Mouse (Mus musculus): ENCODE data around the gene Glra3.

Gene Glra3

GRCm38 (mm10) chr8:56083654-56084053 lies 143.4 kb downstream of the Glra3 start:
- TF ChIP-seq POU5F1 (IDR thresholded peaks at IDR 0.05; ENCODE audit: borderline replicate concordance, low read length) (no peak), NANOG (IDR thresholded peaks at IDR 0.05; ENCODE audit: borderline replicate concordance, low read length) (no peak), CTCF (conservative IDR thresholded peaks at IDR 0.05; ENCODE audit: low read length) (no peak)
- no peak overlapping the region for H3K4me3 ChIP-seq (replicated peaks; ENCODE audit: low read length)
- no peaks in the 10 kb centered on the region for H3K4me1 ChIP-seq (replicated peaks; ENCODE audit: low read depth, low read length)
- H3K9me3 ChIP-seq (ENCODE audit: low read length): no peaks in the 10 kb centered on the region
- no peaks in the 10 kb centered on the region for H3K36me3 ChIP-seq (ENCODE audit: insufficient read depth, low read length)
- H3K27me3 ChIP-seq (ENCODE audit: insufficient read depth, low read length): no peaks in the 10 kb centered on the region

DNA sequence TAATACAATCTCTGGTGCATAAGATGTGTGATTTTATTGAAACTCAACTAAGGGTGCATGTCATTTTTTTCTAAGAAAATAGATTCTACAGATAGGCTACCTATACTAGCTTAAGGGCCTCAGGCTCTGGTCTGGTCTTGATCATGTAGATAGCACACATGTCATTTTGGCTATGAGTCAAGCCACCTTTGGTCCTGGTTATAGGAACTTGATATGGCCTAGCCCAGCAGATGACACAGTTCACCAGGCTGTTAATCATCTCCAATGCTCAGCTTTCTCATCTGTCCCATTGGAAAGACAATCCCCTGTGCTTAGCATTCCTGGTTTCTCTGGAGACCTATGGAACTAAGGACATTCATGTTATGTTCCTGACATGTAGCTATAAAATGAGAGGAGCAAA lies 154.1 kb downstream of the Glra3 start:
- H3K27me3 ChIP-seq (ENCODE audit: insufficient read depth, low read length): no peaks in the 10 kb centered on the region
- no peak overlapping the region for H3K4me3 ChIP-seq (replicated peaks; ENCODE audit: low read length)
- H3K9me3 ChIP-seq (ENCODE audit: low read length): no peaks in the 10 kb centered on the region
- no peaks in the 10 kb centered on the region for H3K36me3 ChIP-seq (ENCODE audit: insufficient read depth, low read length)
- H3K4me1 ChIP-seq (replicated peaks; ENCODE audit: low read depth, low read length): no peaks in the 10 kb centered on the region
- TF ChIP-seq CTCF (conservative IDR thresholded peaks at IDR 0.05; ENCODE audit: low read length) (no peak), POU5F1 (IDR thresholded peaks at IDR 0.05; ENCODE audit: borderline replicate concordance, low read length) (no peak), NANOG (IDR thresholded peaks at IDR 0.05; ENCODE audit: borderline replicate concordance, low read length) (no peak)

DNA sequence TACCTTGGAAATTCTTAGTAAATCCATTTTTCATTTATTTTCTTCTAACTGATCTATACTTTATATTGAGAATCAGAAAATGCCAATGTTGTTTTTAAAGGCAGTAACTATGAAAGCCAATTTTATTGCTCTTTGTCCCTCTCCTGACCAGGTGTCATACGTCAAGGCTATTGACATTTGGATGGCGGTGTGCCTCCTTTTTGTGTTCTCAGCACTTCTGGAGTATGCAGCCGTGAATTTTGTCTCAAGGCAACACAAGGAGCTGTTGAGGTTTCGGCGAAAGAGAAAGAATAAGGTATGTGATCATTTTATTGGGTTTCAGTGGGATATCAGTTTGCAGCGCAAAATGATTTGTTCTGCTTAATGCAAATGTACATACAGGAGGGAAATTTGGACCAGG lies 170.0 kb downstream of the Glra3 start:
- Histone ChIP-seq H3K36me3 (ENCODE audit: insufficient read depth, low read length) (no peaks in the 10 kb centered on the region), H3K27me3 (ENCODE audit: insufficient read depth, low read length) (no peaks in the 10 kb centered on the region), H3K4me3 (replicated peaks; ENCODE audit: low read length) (no peak overlapping the region), H3K9me3 (ENCODE audit: low read length) (no peaks in the 10 kb centered on the region), H3K4me1 (replicated peaks; ENCODE audit: low read depth, low read length) (no peaks in the 10 kb centered on the region)
- no peak for TF ChIP-seq POU5F1 (IDR thresholded peaks at IDR 0.05; ENCODE audit: borderline replicate concordance, low read length)
- TF ChIP-seq CTCF (conservative IDR thresholded peaks at IDR 0.05; ENCODE audit: low read length): no peak
- no peak for TF ChIP-seq NANOG (IDR thresholded peaks at IDR 0.05; ENCODE audit: borderline replicate concordance, low read length)

- Histone ChIP-seq H3K36me3 (ENCODE audit: insufficient read depth, low read length) (no peaks in the 10 kb centered on the region), H3K4me1 (replicated peaks; ENCODE audit: low read depth, low read length) (no peaks in the 10 kb centered on the region), H3K9me3 (ENCODE audit: low read length) (no peaks in the 10 kb centered on the region), H3K27me3 (ENCODE audit: insufficient read depth, low read length) (no peaks in the 10 kb centered on the region), H3K4me3 (replicated peaks; ENCODE audit: low read length) (no peak overlapping the region)
- no peak for TF ChIP-seq CTCF (conservative IDR thresholded peaks at IDR 0.05; ENCODE audit: low read length)
- TF ChIP-seq NANOG (IDR thresholded peaks at IDR 0.05; ENCODE audit: borderline replicate concordance, low read length): no peak
- no peak for TF ChIP-seq POU5F1 (IDR thresholded peaks at IDR 0.05; ENCODE audit: borderline replicate concordance, low read length)
These were observed 189.1 kb downstream of the Glra3 start for GRCm38 (mm10) chr8:56129357-56129756.

DNA sequence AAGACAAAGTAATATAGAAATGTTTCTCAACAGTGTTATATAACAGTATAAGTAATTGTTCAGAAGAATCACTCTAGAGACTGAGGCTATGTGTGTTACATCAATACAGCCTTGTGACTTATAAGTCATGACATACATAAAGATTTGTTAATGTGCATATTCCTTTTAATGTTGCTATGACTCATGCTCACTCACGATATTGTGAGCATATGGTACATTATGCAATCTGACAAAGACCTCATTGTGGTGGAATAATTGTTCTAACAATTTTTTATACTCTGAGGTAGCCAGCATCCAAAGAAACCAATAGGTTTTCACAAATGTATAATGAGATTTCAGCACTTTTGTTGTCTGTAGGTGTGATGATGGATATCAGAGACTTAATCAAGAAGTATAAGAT lies 210.4 kb downstream of the Glra3 start:
- Histone ChIP-seq H3K36me3 (ENCODE audit: insufficient read depth, low read length) (no peaks in the 10 kb centered on the region), H3K4me3 (replicated peaks; ENCODE audit: low read length) (no peak overlapping the region), H3K9me3 (ENCODE audit: low read length) (no peaks in the 10 kb centered on the region), H3K4me1 (replicated peaks; ENCODE audit: low read depth, low read length) (no peaks in the 10 kb centered on the region), H3K27me3 (ENCODE audit: insufficient read depth, low read length) (no peaks in the 10 kb centered on the region)
- TF ChIP-seq NANOG (IDR thresholded peaks at IDR 0.05; ENCODE audit: borderline replicate concordance, low read length): no peak
- no peak for TF ChIP-seq POU5F1 (IDR thresholded peaks at IDR 0.05; ENCODE audit: borderline replicate concordance, low read length)
- TF ChIP-seq CTCF (conservative IDR thresholded peaks at IDR 0.05; ENCODE audit: low read length): no peak

DNA sequence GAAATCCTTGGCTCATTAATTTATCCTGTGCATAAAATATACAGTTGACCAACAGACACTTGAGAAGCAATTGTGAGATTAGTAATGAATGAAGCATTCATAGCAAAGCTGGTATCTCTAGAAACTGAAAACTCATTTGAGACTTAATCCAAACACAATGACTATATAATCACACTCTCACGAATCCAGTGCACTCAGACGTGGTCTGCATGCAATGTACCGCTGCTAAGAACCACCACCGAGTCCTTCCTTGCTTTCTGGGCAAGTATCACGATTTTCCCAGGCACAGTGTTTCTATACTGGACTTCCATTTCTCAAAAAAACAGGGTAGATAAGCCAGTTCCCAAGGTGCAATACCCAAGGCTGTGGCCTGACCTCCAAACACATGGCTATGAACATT lies 211.3 kb downstream of the Glra3 start:
- Histone ChIP-seq H3K36me3 (ENCODE audit: insufficient read depth, low read length) (no peaks in the 10 kb centered on the region), H3K4me1 (replicated peaks; ENCODE audit: low read depth, low read length) (no peaks in the 10 kb centered on the region), H3K9me3 (ENCODE audit: low read length) (no peaks in the 10 kb centered on the region), H3K4me3 (replicated peaks; ENCODE audit: low read length) (no peak overlapping the region), H3K27me3 (ENCODE audit: insufficient read depth, low read length) (no peaks in the 10 kb centered on the region)
- no peak for TF ChIP-seq NANOG (IDR thresholded peaks at IDR 0.05; ENCODE audit: borderline replicate concordance, low read length)
- TF ChIP-seq POU5F1 (IDR thresholded peaks at IDR 0.05; ENCODE audit: borderline replicate concordance, low read length): no peak
- no peak for TF ChIP-seq CTCF (conservative IDR thresholded peaks at IDR 0.05; ENCODE audit: low read length)

GRCm38 (mm10) chr8:56158966-56159365 lies 218.7 kb downstream of the Glra3 start:
- no peak for TF ChIP-seq NANOG (IDR thresholded peaks at IDR 0.05; ENCODE audit: borderline replicate concordance, low read length)
- TF ChIP-seq POU5F1 (IDR thresholded peaks at IDR 0.05; ENCODE audit: borderline replicate concordance, low read length): no peak
- no peak for TF ChIP-seq CTCF (conservative IDR thresholded peaks at IDR 0.05; ENCODE audit: low read length)

More at GRCm38 (mm10) chr8:56158966-56159365, 218.7 kb downstream of the Glra3 start:
- no peaks in the 10 kb centered on the region for H3K36me3 ChIP-seq (ENCODE audit: insufficient read depth, low read length)
- no peaks in the 10 kb centered on the region for H3K27me3 ChIP-seq (ENCODE audit: insufficient read depth, low read length)
- H3K4me3 ChIP-seq (replicated peaks; ENCODE audit: low read length): no peak overlapping the region
- no peaks in the 10 kb centered on the region for H3K4me1 ChIP-seq (replicated peaks; ENCODE audit: low read depth, low read length)
- 0 out of 2 replicates have a peak, but pooled peaks cover 3% of the 10 kb centered on the region for H3K9me3 ChIP-seq (ENCODE audit: low read length)

All from E14TG2a.4 (cell line).